Mouse (Mus musculus) adrenal gland, postnatal 4 days (tissue): Measurements from ENCODE around the gene Pdzd3. TPM values are rescaled to one million over a fixed set of nuclear protein-coding genes. Genes with fewer than 3 reads are reported as not detected.

Experiments
- DNase-seq, 2 experiments: peaks; one replicate each; pipeline ENCODE4 v3.0.0; 2021 to 2022; ENCODE audit warnings: low spot score in 2 of 2, mixed read lengths in 2 of 2
- total RNA-seq, 2 experiments: library from RNA; stranded (reverse); gene quantifications; 2 replicates each; pipeline ENCODE4 v1.2.3; 2021

Pdzd3 gene
- total RNA-seq, 2 experiments from 2014 or later = 0.82 to 2.9 TPM

GRCm38 (mm10) chr9:44207840-44208239 is 43.4 kb downstream of the Pdzd3 start:
- no peak for DNase-seq

GRCm38 (mm10) chr9:44200458-44200857 is 50.8 kb downstream of the Pdzd3 start:
- no peak for DNase-seq

GRCm38 (mm10) chr9:44199580-44199979 is 51.7 kb downstream of the Pdzd3 start:
- no peak for DNase-seq

- no peak for DNase-seq
These were observed 52.1 kb downstream of the Pdzd3 start for GRCm38 (mm10) chr9:44199166-44199565.

Other genes with a start within 250 kb of the Pdzd3 start
- 10 to 100 TPM; 44.1 to 46.3 TPM for gene Thy1, start 208.1 kb downstream of the Pdzd3 start, total RNA-seq
- gene Usp2, start 184.4 kb downstream of the Pdzd3 start, total RNA-seq = 10 to 100 TPM; 21.8 to 24.7 TPM
- under 1 TPM in 1 of 2 experiments, not detected in 1; 0.17 TPM for gene Mfrp, start 149.7 kb downstream of the Pdzd3 start, total RNA-seq
- 10 to 100 TPM in 1 of 2 experiments, 1 to 10 TPM in 1; 9.7 to 17.4 TPM for gene C1qtnf5, start 144.2 kb downstream of the Pdzd3 start, total RNA-seq
- under 1 TPM; 0.11 to 0.51 TPM for gene Gm49380, start 138.0 kb downstream of the Pdzd3 start, total RNA-seq
- 10 to 100 TPM; 42.5 to 45.8 TPM for gene Rnf26, start 138.0 kb downstream of the Pdzd3 start, total RNA-seq
- gene Mcam, start 117.0 kb downstream of the Pdzd3 start, total RNA-seq = 10 to 100 TPM; 92.8 to 97.0 TPM
- 10 to 100 TPM; 34.9 to 41.3 TPM for gene Cbl, start 17.4 kb downstream of the Pdzd3 start, total RNA-seq
- 1 to 10 TPM; 3.4 to 4.6 TPM for gene Ccdc153, start 10.8 kb downstream of the Pdzd3 start, total RNA-seq
- gene Nlrx1, start 17.1 kb upstream of the Pdzd3 start, total RNA-seq = 10 to 100 TPM; 31.8 to 35.5 TPM
- 10 to 100 TPM; 38.1 to 57.0 TPM for gene Abcg4, start 37.1 kb upstream of the Pdzd3 start, total RNA-seq
- 10 to 100 TPM; 33.4 to 34.5 TPM for gene Hinfp, start 54.2 kb upstream of the Pdzd3 start, total RNA-seq
- 10 to 100 TPM; 28.9 to 31.8 TPM for gene C2cd2l, start 68.8 kb upstream of the Pdzd3 start, total RNA-seq
- gene Dpagt1, start 74.5 kb upstream of the Pdzd3 start, total RNA-seq = 10 to 100 TPM; 32.3 to 36.2 TPM
- 100 to 1,000 TPM; 146 to 165 TPM for gene H2afx, start 83.2 kb upstream of the Pdzd3 start, total RNA-seq
- 100 to 1,000 TPM; 118 to 136 TPM for gene Hmbs, start 92.8 kb upstream of the Pdzd3 start, total RNA-seq
- 10 to 100 TPM; 65.2 to 73.1 TPM for gene Vps11, start 110.2 kb upstream of the Pdzd3 start, total RNA-seq
- gene Hyou1, start 128.0 kb upstream of the Pdzd3 start, total RNA-seq = 100 to 1,000 TPM; 125 to 126 TPM
- gene Slc37a4, start 145.4 kb upstream of the Pdzd3 start, total RNA-seq = 10 to 100 TPM; 36.0 to 37.4 TPM
- gene Rps25, start 155.7 kb upstream of the Pdzd3 start, total RNA-seq = 1,000 to 10,000 TPM; 1,559 to 1,677 TPM
- 10 to 100 TPM; 70.5 to 75.0 TPM for gene Trappc4, start 156.1 kb upstream of the Pdzd3 start, total RNA-seq
- 10 to 100 TPM; 31.9 to 35.4 TPM for gene Ccdc84, start 167.1 kb upstream of the Pdzd3 start, total RNA-seq
- gene Foxr1, start 189.7 kb upstream of the Pdzd3 start, total RNA-seq = not detected
- not detected for gene Upk2, start 203.5 kb upstream of the Pdzd3 start, total RNA-seq
- 10 to 100 TPM; 86.4 to 97.9 TPM for gene Bcl9l, start 231.4 kb upstream of the Pdzd3 start, total RNA-seq